Mouse (Mus musculus) CD4-positive, CD25-positive, alpha-beta regulatory T cell, adult 2 months (primary cell): ENCODE results near the gene Rfc1.

Experiments used
- DNase-seq: peaks from one replicate; pipeline ENCODE4 v3.0.0-alpha.2; 2012; ENCODE audit warnings: low read depth, low spot score

The Rfc1 gene

DNA sequence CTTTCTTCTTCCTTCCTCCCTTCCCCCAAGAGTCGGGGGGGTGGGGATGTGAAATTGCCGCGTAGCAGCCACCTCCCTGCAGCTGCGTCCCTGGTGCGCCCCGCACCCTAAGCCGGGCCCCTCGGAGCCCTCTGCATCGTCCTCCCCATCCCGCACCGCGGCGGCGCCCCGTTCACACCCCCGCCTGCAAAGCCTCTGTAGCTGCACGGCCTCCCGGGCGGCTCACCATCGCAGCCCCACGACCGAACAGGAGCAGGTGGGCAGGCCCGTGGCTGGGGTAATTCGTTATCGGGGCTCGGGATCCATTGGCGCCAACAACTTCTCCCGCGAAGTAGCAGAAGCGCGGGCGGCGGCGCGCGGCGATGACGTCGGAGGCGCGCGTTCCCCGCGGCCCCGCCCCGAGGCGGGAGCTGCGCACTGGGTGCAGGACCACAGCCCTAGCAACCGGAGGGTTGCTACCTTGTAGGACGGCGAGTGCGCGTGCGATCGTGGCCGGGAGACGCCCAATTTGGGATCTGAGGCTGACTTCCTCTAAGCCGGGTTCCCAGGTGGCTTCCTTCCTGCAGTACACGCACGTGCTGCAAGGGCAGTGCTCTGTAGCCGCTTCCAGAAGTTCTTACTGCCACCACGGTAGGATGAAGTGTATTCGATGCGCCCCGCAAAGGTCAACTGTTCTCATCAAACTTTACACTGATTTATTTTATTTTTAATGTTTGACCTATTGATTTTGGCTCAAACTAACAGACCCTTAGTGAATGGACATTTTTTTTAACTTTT lies at the start of gene Rfc1:
Rfc1 (minus strand) TSS at position 373 of the 777 bp plus-strand sequence.
- peak; percentile 92 for DNase-seq

DNA sequence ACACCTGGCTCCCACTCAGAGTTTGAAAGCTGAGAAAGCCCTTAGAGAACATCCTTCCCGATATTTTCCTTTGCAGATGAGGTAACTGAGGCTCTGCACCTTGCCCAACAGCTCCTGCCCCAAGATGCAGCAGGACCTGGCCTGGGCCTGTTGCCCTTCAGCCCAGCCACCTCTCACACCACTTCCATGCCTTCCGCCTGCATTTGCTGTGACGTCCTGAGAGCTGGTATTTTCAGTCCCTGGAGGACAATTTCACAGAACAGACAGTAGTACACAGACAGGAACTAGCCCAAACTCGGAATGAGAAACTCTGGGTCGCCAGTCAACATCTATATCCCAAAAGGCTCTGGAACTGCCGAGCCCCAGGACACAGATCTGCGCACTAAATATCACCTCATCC lies 39.3 kb upstream of the Rfc1 start:
- DNase-seq, result no peak

DNA sequence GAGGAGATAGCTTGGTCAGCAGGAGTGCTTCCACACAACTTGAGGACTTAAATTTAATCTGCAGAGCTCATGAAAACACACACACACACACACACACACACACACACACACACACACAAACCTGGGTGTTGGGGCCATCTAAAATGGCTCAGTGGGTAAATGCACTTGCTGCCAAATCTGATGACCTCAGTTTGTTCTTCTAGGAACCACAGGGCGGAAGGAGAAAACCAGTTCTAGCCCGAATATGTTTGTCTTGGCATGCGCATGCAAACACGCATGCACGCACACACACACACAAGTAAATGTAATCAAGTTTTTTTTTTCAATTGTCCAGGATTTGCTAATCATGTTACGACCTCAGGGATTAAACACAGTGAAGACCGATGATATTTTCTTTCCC lies 36.1 kb upstream of the Rfc1 start:
- no peak for DNase-seq

DNA sequence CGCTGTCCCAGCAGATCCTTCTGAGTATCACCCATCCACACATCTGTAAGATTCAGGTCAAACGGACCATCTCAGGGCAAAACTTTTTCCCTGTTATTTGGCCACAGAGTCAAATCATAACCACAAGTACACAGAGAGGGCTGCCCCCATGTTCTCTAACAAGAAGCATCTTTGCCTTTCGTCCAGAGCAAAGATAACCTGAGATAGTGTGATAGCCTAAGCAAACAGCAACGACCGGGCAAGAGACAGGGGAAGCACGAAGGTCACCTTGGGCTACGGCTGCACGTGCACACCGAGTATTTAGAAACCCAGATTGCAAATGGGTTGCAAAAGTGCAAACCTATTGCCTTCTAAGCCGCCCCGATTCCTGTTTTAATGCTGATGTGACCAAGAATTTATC lies 32.4 kb upstream of the Rfc1 start:
- DNase-seq, result no peak

GRCm38 (mm10) chr5:65357771-65358170 lies 22.3 kb upstream of the Rfc1 start:
- DNase-seq, result no peak

DNA sequence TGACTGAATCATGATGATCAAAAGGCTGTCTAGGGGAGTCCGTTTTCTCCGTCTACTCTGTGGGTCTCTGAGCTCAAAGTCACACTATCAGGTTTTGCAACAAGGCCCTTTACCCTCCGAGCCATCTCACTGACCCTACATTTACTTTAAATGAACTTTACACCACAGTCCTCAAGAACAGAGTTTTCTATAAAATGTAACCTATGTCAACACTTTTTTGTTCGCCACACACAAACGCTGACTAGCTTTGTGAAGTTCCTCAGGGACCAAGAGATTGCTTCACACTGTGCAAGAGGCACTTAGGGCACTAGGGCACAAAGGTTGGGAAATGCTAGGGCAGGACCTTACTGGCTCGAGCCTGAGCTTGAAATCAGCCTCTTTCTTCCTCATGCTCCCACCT lies 21.4 kb upstream of the Rfc1 start:
- no peak for DNase-seq

DNA sequence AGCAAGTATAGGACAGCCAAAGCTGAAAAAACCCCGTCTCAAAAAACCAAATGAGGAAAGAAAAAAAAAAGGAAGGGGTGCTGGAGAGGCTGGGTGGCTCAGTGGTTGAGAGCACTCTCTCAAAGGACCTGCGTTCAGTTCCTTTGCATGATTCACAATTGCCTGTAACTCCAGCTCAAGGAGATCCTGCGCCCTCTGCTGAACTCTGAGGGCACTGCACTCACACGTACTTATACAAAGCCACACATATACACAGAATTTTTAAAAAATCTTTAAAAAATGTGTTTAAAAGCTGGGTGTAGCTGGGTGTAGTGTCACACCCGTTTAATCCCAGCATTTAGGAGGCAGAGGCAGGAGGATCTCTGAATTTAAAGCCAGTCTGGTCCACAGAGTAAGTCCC lies 19.5 kb upstream of the Rfc1 start:
- DNase-seq, result peak; percentile 31

DNA sequence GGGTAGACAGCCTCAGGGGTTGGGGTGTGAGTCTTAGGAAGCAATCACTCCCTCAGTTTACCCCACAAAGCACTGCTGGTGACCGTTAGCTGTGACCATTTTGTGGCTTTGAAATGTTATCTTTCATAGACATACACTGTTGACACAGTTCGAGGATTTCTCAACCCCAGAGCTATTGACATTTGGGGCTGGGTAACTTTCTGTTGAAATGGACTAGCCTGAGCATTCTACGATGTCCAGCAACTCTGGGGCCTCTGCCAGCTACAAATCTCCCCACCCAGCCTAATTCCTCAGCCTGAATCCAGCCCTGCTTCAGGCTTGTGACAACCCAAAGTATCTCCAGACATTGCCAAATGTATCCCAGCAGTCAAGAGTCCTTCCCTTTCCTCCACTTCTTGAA lies 18.6 kb upstream of the Rfc1 start:
- DNase-seq, result no peak

DNA sequence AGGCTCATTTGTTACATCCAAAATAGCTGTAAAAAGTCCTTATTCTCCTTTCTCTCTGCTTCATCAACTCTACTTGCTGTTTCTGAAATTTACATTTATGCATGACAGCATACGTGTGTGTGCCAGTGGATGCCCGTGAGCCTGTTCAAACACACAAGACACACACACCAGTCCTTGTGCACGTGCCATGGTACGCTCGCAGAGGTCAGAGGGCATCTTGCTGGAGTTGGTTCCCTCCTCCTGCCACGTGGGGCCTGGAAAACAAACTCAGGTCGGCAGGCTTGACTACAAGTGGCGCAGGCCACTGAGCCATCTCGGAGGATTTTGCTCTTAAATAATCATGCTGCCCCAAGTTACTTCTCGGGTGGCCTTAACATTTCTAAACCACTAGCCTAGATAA lies 15.0 kb upstream of the Rfc1 start:
- DNase-seq, result no peak

DNA sequence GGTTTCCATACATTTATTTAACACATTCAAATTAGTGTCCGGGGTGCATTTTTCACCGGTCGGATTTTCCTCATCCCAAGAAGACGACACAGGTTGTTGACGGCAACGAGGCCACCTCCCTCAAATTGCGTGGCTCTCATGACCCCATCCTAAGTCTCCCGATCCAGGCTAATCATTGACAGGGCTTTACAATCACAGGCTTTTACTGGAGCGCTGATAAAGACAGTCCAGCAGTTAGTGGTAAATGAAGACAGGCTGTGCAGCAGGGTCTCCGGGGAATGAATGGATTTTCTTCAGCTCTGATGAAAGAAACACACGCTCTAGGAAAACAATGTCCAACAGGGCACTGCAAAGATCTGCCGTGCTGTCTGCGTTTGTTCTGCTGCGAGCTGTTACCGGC lies 12.7 kb upstream of the Rfc1 start, which contains the start of gene Klb:
Klb (plus strand) TSS at position 147 of the 400 bp plus-strand sequence.
- DNase-seq, result no peak

DNA sequence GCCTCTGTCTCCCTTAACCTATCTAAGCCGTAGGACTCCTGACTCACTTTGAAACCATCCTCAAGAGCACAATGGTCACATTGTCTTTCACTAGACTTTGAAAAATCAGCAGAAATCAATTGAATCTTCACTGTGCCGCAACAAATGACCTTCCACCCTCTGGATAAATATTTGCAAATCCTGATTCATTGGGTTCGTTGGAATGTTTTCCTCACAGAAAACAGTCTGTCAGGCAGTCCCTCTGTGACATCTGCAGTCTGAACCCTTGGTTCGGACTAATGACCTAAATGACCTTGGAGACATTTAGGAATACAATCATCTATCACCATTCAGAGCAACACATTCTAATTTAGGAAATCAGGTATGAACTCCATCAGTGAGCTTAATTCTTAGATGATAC lies 4.7 kb upstream of the Rfc1 start:
- no peak for DNase-seq

DNA sequence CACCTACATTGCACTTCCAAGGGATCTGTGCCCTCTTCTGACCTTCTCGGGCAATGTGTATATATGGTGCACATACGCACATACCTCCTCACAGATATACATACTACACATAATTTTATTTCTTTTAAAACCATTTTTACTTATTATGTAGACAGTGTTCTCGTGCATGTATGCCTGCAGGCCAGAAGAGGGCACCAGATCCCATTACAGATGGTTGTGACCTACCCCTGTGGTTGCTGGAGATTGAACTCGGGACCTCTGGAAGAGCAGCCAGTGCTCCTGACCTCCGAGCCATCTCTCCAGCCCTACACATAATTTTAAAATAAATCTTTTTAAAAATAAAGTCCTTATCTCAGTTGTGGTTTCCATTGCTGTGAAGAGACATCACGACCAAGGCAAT lies 2.9 kb upstream of the Rfc1 start:
- peak; percentile 32 for DNase-seq

GRCm38 (mm10) chr5:65336075-65336355 lies 545 bp upstream of the Rfc1 start:
- DNase-seq, result no peak

DNA sequence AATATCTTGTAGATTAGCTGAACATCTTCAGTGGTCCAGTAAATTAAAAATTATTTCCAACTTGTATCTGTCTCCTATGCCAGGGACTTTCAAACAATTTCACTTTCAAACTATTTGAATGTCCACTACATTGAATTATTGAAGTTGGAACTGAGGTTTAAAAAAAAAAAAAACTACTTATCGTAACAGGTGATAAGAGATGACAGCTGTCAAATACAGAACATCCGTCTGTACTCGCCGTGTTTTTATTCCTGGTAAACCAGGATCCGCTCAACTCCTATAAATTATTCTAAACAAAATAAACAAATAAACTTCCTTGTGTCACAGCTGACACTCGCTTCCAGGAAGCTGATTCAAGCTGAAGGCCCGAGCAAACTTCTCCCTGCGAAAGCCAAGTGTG lies 682 bp downstream of the Rfc1 start:
- no peak for DNase-seq

DNA sequence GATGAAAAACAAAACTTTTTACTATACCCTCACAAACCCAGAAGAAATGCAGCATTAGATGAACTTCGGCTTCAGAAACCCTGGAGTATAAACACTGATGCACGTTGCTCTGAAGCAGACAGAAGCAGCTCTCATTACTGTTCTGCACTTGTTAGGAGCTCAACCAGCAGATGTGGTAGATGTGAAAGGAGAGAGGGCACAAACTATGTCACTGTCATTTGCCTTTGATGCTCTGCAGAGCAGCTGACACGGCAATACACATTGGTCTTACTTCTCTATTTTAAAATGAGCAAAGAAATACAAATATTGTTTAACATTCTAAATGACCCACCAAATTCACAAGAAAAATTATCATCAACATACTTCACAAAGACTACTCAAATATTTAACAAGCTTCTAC lies 5.5 kb downstream of the Rfc1 start:
- DNase-seq, result no peak

DNA sequence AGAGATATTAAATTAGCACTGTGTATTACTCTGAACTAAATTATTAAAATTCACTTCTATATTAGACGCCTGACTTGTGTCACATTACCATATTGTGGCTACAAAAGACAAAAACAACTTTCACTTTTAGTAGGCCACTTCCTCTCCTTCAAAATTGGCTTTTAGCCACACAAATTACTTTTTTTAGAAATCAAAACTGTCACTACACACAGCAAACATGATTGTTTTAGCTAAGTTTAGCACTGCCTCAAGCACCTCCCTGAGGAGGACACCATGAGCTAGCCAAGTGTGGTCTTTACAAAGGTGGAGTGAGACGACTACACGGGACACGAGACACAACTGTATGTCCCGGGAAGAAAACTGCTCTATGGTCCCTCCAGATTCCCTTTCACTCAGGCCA lies 9.3 kb downstream of the Rfc1 start:
- DNase-seq, result peak; percentile 66

GRCm38 (mm10) chr5:65324758-65325355 lies 10.6 kb downstream of the Rfc1 start:
- no peak for DNase-seq

GRCm38 (mm10) chr5:65324271-65324670 lies 11.2 kb downstream of the Rfc1 start:
- DNase-seq, result no peak

DNA sequence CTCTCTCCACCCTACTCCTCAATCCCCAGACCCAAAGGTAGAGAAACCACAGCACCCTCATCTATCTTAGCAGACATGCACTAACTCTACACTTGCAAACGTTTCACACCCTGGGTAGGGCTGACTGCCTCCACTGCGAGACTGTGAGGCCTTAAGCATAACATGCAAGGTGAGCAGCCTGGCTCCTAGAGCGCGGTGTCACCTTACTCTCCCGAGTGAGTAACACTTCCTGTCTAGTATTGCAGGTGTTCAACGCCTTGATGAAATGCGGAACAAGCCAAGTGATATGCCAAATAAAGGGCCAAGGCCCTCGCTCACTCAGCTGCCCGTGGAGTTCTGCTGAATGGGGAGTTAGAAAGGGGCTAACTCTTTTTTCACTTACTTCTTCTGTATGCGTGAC lies 13.3 kb downstream of the Rfc1 start:
- DNase-seq, result peak; percentile 44

DNA sequence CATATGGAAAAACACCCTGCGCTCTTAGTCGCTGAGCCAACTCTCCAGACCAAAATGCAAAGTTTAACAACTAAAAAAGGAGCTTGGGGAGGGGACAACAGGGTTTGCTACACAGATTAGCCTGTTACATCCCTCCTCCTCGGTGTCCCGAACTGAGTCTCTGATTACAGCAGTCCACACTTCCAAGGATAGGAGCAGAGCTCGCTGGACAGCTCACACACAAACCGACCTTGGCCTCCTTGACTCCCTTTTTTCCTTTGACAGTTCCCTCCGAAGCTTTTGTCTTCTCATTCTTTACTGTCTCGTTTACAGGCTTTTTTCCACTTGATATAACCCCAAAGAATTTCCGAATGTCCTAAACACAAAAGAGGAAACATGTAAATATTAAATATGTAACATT lies 16.3 kb downstream of the Rfc1 start:
- DNase-seq, result no peak

GRCm38 (mm10) chr5:65308866-65309265 lies 26.6 kb downstream of the Rfc1 start:
- no peak for DNase-seq

- no peak for DNase-seq
These were observed 27.3 kb downstream of the Rfc1 start for GRCm38 (mm10) chr5:65308208-65308607.

DNA sequence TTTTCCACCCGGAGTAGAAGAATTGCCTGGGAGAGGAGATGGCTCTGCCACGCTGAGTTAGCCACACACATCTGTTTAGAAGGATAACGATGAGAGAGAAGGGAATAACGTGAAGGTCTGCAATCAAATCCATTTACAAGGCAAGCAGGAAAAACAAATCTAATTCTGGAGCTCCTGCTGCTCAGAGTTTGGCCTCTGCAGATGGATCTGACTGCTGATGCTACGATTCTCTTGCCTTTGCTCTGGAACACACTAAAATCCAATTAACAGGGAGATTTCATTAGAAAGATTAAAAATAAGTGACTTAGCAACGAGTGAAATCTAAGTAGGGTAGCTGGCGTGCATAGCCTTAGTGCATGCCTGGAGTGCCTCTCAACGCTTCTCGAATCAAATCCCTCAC lies 30.0 kb downstream of the Rfc1 start:
- DNase-seq, result no peak

GRCm38 (mm10) chr5:65300121-65300520 lies 35.3 kb downstream of the Rfc1 start:
- DNase-seq, result no peak
